Mouse (Mus musculus) forebrain, embryonic 12.5 days (tissue): ENCODE measurements at regions not wholly inside any gene's neighbourhood (a gene's known extent, or its start where the extent isn't known, plus 50 kb on each side); places are given as distances from the start of the nearest gene placed in this dataset.

Experiments
- ATAC-seq: fragments of 200-750 bp; cut with Nextera tagmentation; 2 replicates; pipeline ENCODE4 v1.8.0; 2017; ENCODE audit warnings: moderate TSS enrichment; ENCODE audit not compliant: low FRiP score
- H3K27ac ChIP-seq: fragments of 300-500 bp; sonication (generic); 2 replicates; pipeline ENCODE4 v1.5.1; 2016; ENCODE audit warnings: mild to moderate bottlenecking
- H3K27me3 ChIP-seq: fragments of 300-500 bp; sonication (generic); 2 replicates; pipeline ENCODE4 v1.6.1; 2016; ENCODE audit warnings: mild to moderate bottlenecking
- H3K36me3 ChIP-seq: fragments of 300-500 bp; sonication (generic); replicated peaks from 2 replicates; pipeline ENCODE4 v1.6.1; 2016; ENCODE audit warnings: mild to moderate bottlenecking
- H3K4me1 ChIP-seq: fragments of 300-500 bp; sonication (generic); 2 replicates; pipeline ENCODE4 v1.6.1; 2016
- H3K4me2 ChIP-seq: fragments of 300-500 bp; sonication (generic); 2 replicates; pipeline ENCODE4 v1.6.1; 2016; ENCODE audit warnings: mild to moderate bottlenecking, moderate library complexity
- H3K4me3 ChIP-seq: fragments of 300-500 bp; sonication (generic); replicated peaks from 2 replicates; pipeline ENCODE4 v1.5.1; 2016; ENCODE audit warnings: mild to moderate bottlenecking
- H3K9ac ChIP-seq: fragments of 300-500 bp; sonication (generic); 2 replicates; pipeline ENCODE4 v1.6.1; 2016; ENCODE audit warnings: mild to moderate bottlenecking
- H3K9me3 ChIP-seq: fragments of 300-500 bp; sonication (generic); 2 replicates; pipeline ENCODE4 v1.6.1; 2016
- WGBS: fragments of 180-500 bp; shearing (Covaris S2); methylation state at CpG from one replicate; pipeline ENCODE4 v1.1.7; 2016; 5-methylcytosine and 5-hydroxymethylcytosine counted together

GRCm38 (mm10) chr3:149147916-149148315 lies 157.6 kb upstream of the Adgrl2 start:
- Histone ChIP-seq H3K4me1 (no peaks in the 10 kb centered on the region), H3K4me2 (no peak overlapping the region), H3K9ac (no peak overlapping the region), H3K9me3 (no peaks in the 10 kb centered on the region), H3K4me3 (no peak overlapping the region), H3K27me3 (0 out of 2 replicates have a peak, but pooled peaks cover 3% of the 10 kb centered on the region), H3K27ac (no peak overlapping the region), H3K36me3 (no peaks in the 10 kb centered on the region)
- 95% methylated on average over 6 of the region's 6 CpGs for WGBS
- no peak for ATAC-seq

- Histone ChIP-seq H3K36me3 (no peaks in the 10 kb centered on the region), H3K9me3 (no peaks in the 10 kb centered on the region), H3K4me2 (no peak overlapping the region), H3K4me3 (no peak overlapping the region), H3K27me3 (0 out of 2 replicates have a peak, but pooled peaks cover 3% of the 10 kb centered on the region), H3K9ac (no peak overlapping the region), H3K4me1 (no peaks in the 10 kb centered on the region), H3K27ac (no peak overlapping the region)
- no peak for ATAC-seq
- 37% methylated on average over 9 of the region's 9 CpGs for WGBS
These were observed 156.3 kb upstream of the Adgrl2 start for GRCm38 (mm10) chr3:149146673-149147072.

- Histone ChIP-seq H3K9ac (no peak overlapping the region), H3K36me3 (no peaks in the 10 kb centered on the region), H3K27ac (no peak overlapping the region), H3K4me3 (no peak overlapping the region), H3K4me2 (no peak overlapping the region), H3K4me1 (no peaks in the 10 kb centered on the region), H3K27me3 (no peaks in the 10 kb centered on the region), H3K9me3 (no peaks in the 10 kb centered on the region)
- no peak for ATAC-seq
- 81% methylated on average over 3 of the region's 3 CpGs for WGBS
These were observed 150.1 kb upstream of the Adgrl2 start for GRCm38 (mm10) chr3:149140461-149140860.

- H3K4me2 ChIP-seq: no peak overlapping the region
- H3K36me3 ChIP-seq: no peaks in the 10 kb centered on the region
- no peak overlapping the region for H3K4me3 ChIP-seq
- H3K9me3 ChIP-seq: no peaks in the 10 kb centered on the region
- H3K27me3 ChIP-seq: no peaks in the 10 kb centered on the region
- no peak overlapping the region for H3K9ac ChIP-seq
- ATAC-seq: no peak
- peaks cover 6% of the 10 kb centered on the region; the same call in 1 of the 2 replicates for H3K4me1 ChIP-seq
- WGBS: 83% methylated on average over 9 of the region's 9 CpGs
- no peak overlapping the region for H3K27ac ChIP-seq
These were observed 143.9 kb upstream of the Adgrl2 start for GRCm38 (mm10) chr3:149134028-149134938.

GRCm38 (mm10) chr3:149118806-149119205 lies 128.5 kb upstream of the Adgrl2 start:
- Histone ChIP-seq H3K4me2 (no peak overlapping the region), H3K27ac (no peak overlapping the region), H3K36me3 (no peaks in the 10 kb centered on the region), H3K4me3 (no peak overlapping the region), H3K9me3 (no peaks in the 10 kb centered on the region), H3K4me1 (no peaks in the 10 kb centered on the region), H3K9ac (no peak overlapping the region), H3K27me3 (no peaks in the 10 kb centered on the region)
- WGBS: 93% methylated on average over 5 of the region's 5 CpGs
- no peak for ATAC-seq

GRCm38 (mm10) chr3:149117684-149118056 lies 127.3 kb upstream of the Adgrl2 start:
- no peaks in the 10 kb centered on the region for H3K27me3 ChIP-seq
- H3K27ac ChIP-seq: no peak overlapping the region
- no peaks in the 10 kb centered on the region for H3K36me3 ChIP-seq
- H3K9me3 ChIP-seq: no peaks in the 10 kb centered on the region
- no peak overlapping the region for H3K4me2 ChIP-seq
- no peak overlapping the region for H3K4me3 ChIP-seq
- 76% methylated on average over 4 of the region's 4 CpGs for WGBS
- no peak for ATAC-seq
- H3K4me1 ChIP-seq: no peaks in the 10 kb centered on the region
- no peak overlapping the region for H3K9ac ChIP-seq

- no peak overlapping the region for H3K9ac ChIP-seq
- H3K36me3 ChIP-seq: no peaks in the 10 kb centered on the region
These were observed 126.8 kb upstream of the Adgrl2 start for GRCm38 (mm10) chr3:149117018-149117683.

GRCm38 (mm10) chr3:149116604-149117003 lies 126.2 kb upstream of the Adgrl2 start:
- Histone ChIP-seq H3K4me2 (no peak overlapping the region), H3K4me3 (no peak overlapping the region), H3K4me1 (no peaks in the 10 kb centered on the region; the same call in 1 of the 2 replicates), H3K27me3 (peaks cover 6% of the 10 kb centered on the region; the same call in 1 of the 2 replicates), H3K9me3 (no peaks in the 10 kb centered on the region), H3K27ac (no peak overlapping the region), H3K9ac (no peak overlapping the region), H3K36me3 (no peaks in the 10 kb centered on the region)
- WGBS: 88% methylated on average over 11 of the region's 11 CpGs
- ATAC-seq: no peak

More at GRCm38 (mm10) chr3:149117018-149117683, 126.8 kb upstream of the Adgrl2 start:
- Histone ChIP-seq H3K4me3 (no peak overlapping the region), H3K27ac (no peak overlapping the region), H3K27me3 (0 out of 2 replicates have a peak, but pooled peaks cover 5% of the 10 kb centered on the region), H3K4me1 (no peaks in the 10 kb centered on the region), H3K4me2 (no peak overlapping the region), H3K9me3 (no peaks in the 10 kb centered on the region)
- 79% methylated on average over 6 of the region's 6 CpGs for WGBS
- no peak for ATAC-seq

GRCm38 (mm10) chr3:149115901-149116300 lies 125.5 kb upstream of the Adgrl2 start:
- Histone ChIP-seq H3K36me3 (no peaks in the 10 kb centered on the region), H3K9ac (no peak overlapping the region), H3K4me1 (peaks cover 3% of the 10 kb centered on the region; the same call in 1 of the 2 replicates), H3K4me2 (no peak overlapping the region), H3K4me3 (no peak overlapping the region), H3K27me3 (peaks cover 6% of the 10 kb centered on the region; the same call in 1 of the 2 replicates), H3K9me3 (no peaks in the 10 kb centered on the region), H3K27ac (no peak overlapping the region)
- 0 out of 2 replicates have a peak, but pooled peaks have one; percentile 33 for ATAC-seq
- WGBS: 65% methylated on average over 12 of the region's 12 CpGs

- Histone ChIP-seq H3K36me3 (no peaks in the 10 kb centered on the region), H3K27me3 (peaks cover 6% of the 10 kb centered on the region; the same call in 1 of the 2 replicates), H3K9me3 (no peaks in the 10 kb centered on the region), H3K9ac (no peak overlapping the region), H3K4me2 (no peak overlapping the region), H3K4me3 (no peak overlapping the region), H3K4me1 (peaks cover 10% of the 10 kb centered on the region; the same call in 1 of the 2 replicates), H3K27ac (no peak overlapping the region)
- no peak for ATAC-seq
- WGBS: 82% methylated on average over 6 of the region's 6 CpGs
These were observed 122.5 kb upstream of the Adgrl2 start for GRCm38 (mm10) chr3:149112878-149113277.

- Histone ChIP-seq H3K9me3 (no peaks in the 10 kb centered on the region), H3K9ac (no peak overlapping the region), H3K36me3 (no peaks in the 10 kb centered on the region), H3K27ac (no peak overlapping the region), H3K4me3 (no peak overlapping the region), H3K4me1 (peaks cover 10% of the 10 kb centered on the region; the same call in 1 of the 2 replicates), H3K4me2 (no peak overlapping the region), H3K27me3 (peaks cover 6% of the 10 kb centered on the region; the same call in 1 of the 2 replicates)
- ATAC-seq: no peak
- 64% methylated on average over 19 of the region's 19 CpGs for WGBS
These were observed 121.4 kb upstream of the Adgrl2 start for GRCm38 (mm10) chr3:149111529-149112439.
